Mouse (Mus musculus) fibroblast of lung, adult 2 months (primary cell): Measurements from ENCODE around the gene Mcm8.

Experiments
- DNase-seq: peaks from one replicate; pipeline ENCODE4 v3.0.0-alpha.2; 2011; ENCODE audit warnings: low read depth

The Mcm8 gene

GRCm38 (mm10) chr2:132815608-132816314, at the start of gene Mcm8, which contains the start of gene Trmt6:
Gene Mcm8, plus strand, starts transcription at chr2:132816141.
Gene Trmt6, minus strand, starts transcription at chr2:132816055.
- peak; percentile 91 for DNase-seq

GRCm38 (mm10) chr2:132770822-132771221, 45.1 kb upstream of the Mcm8 start:
- DNase-seq: no peak

GRCm38 (mm10) chr2:132780978-132781377, 35.0 kb upstream of the Mcm8 start, which contains the start of gene Chgb:
Gene Chgb, plus strand, starts transcription at chr2:132781278.
- DNase-seq: no peak

GRCm38 (mm10) chr2:132781439-132782068, 34.4 kb upstream of the Mcm8 start:
- peak; percentile 57 for DNase-seq

- no peak for DNase-seq
Measured at GRCm38 (mm10) chr2:132784039-132784438, 31.9 kb upstream of the Mcm8 start.

- DNase-seq: no peak
Measured at GRCm38 (mm10) chr2:132793441-132794203, 22.3 kb upstream of the Mcm8 start.

- no peak for DNase-seq
Measured at GRCm38 (mm10) chr2:132794204-132794586, 21.7 kb upstream of the Mcm8 start.

GRCm38 (mm10) chr2:132802976-132803375, 13.0 kb upstream of the Mcm8 start:
- no peak for DNase-seq

- no peak for DNase-seq
Measured at GRCm38 (mm10) chr2:132841071-132841470, 25.1 kb downstream of the Mcm8 start.

GRCm38 (mm10) chr2:132846407-132847358, 30.7 kb downstream of the Mcm8 start, which contains the start of gene Crls1:
Gene Crls1, plus strand, starts transcription at chr2:132846666.
- DNase-seq: peak; percentile 78

- no peak for DNase-seq
Measured at GRCm38 (mm10) chr2:132847581-132847980, 31.6 kb downstream of the Mcm8 start.

- no peak for DNase-seq
Measured at GRCm38 (mm10) chr2:132848361-132848760, 32.4 kb downstream of the Mcm8 start.

GRCm38 (mm10) chr2:132849141-132849540, 33.2 kb downstream of the Mcm8 start:
- DNase-seq: no peak

- no peak for DNase-seq
Measured at GRCm38 (mm10) chr2:132853051-132853450, 37.1 kb downstream of the Mcm8 start.

GRCm38 (mm10) chr2:132856333-132856732, 40.4 kb downstream of the Mcm8 start:
- no peak for DNase-seq

GRCm38 (mm10) chr2:132860435-132860834, 44.5 kb downstream of the Mcm8 start:
- no peak for DNase-seq

- DNase-seq: no peak
Measured at GRCm38 (mm10) chr2:132861456-132861855, 45.5 kb downstream of the Mcm8 start.

GRCm38 (mm10) chr2:132863325-132863724, 47.4 kb downstream of the Mcm8 start:
- no peak for DNase-seq

GRCm38 (mm10) chr2:132867521-132867920, 51.6 kb downstream of the Mcm8 start:
- no peak for DNase-seq

- DNase-seq: no peak
Measured at GRCm38 (mm10) chr2:132869682-132870081, 53.7 kb downstream of the Mcm8 start.

GRCm38 (mm10) chr2:132870286-132870685, 54.3 kb downstream of the Mcm8 start:
- no peak for DNase-seq

GRCm38 (mm10) chr2:132871663-132872062, 55.7 kb downstream of the Mcm8 start:
- peak; percentile 6 for DNase-seq
